Mouse (Mus musculus) intestine, embryonic 15.5 days (tissue): ENCODE data around the gene Mfap5. TPM values are rescaled to one million over a fixed set of nuclear protein-coding genes. Genes with fewer than 3 reads are reported as not detected.
"Not testable (repeated sequence)": the region's sequence is repeated elsewhere in the genome, so short reads cannot be mapped to it uniquely, and the experiment has no call there.

Experiments used
- ATAC-seq: fragments of 200-750 bp; cut with Nextera tagmentation; 2 replicates; pipeline ENCODE4 v1.8.0; 2017; ENCODE audit warnings: moderate TSS enrichment, moderate library complexity
- H3K27ac ChIP-seq: fragments of 300-500 bp; sonication (generic); 2 replicates; pipeline ENCODE4 v1.5.1; 2015; ENCODE audit warnings: mild to moderate bottlenecking, inconsistent platforms
- H3K27me3 ChIP-seq: fragments of 300-500 bp; sonication (generic); replicated peaks from 2 replicates; pipeline ENCODE4 v1.6.1; 2015; ENCODE audit warnings: inconsistent platforms
- H3K36me3 ChIP-seq: fragments of 300-500 bp; sonication (generic); 2 replicates; pipeline ENCODE4 v1.6.1; 2015; ENCODE audit warnings: inconsistent platforms
- H3K4me1 ChIP-seq: fragments of 300-500 bp; sonication (generic); replicated peaks from 2 replicates; pipeline ENCODE4 v1.6.1; 2015; ENCODE audit warnings: inconsistent platforms
- H3K4me2 ChIP-seq: fragments of 300-500 bp; sonication (generic); replicated peaks from 2 replicates; pipeline ENCODE4 v1.6.1; 2015; ENCODE audit warnings: mild to moderate bottlenecking, inconsistent platforms
- H3K4me3 ChIP-seq: fragments of 300-500 bp; sonication (generic); replicated peaks from 2 replicates; pipeline ENCODE4 v1.5.1; 2015; ENCODE audit warnings: inconsistent platforms
- H3K9ac ChIP-seq: fragments of 300-500 bp; sonication (generic); 2 replicates; pipeline ENCODE4 v1.6.1; 2015; ENCODE audit warnings: inconsistent platforms
- H3K9me3 ChIP-seq: fragments of 300-500 bp; sonication (generic); 2 replicates; pipeline ENCODE4 v1.6.1; 2016; ENCODE audit warnings: inconsistent platforms
- WGBS: fragments of 180-500 bp; shearing (Covaris S2); methylation state at CpG from one replicate; pipeline ENCODE4 v1.1.7; 2015; 5-methylcytosine and 5-hydroxymethylcytosine counted together
- polyA plus RNA-seq: library from polyadenylated mRNA; unstranded; fragments of >200 nt; fragmentation: Nextera tagmentation; extraction: Ambion mirVana; gene quantifications from 2 replicates; pipeline ENCODE4 v1.2.1, GENCODE M21; 2015

The Mfap5 gene
- polyA plus RNA-seq, 1 experiment from 2014 or later: 8.8 TPM

GRCm38 (mm10) chr6:122492479-122492878, 13.2 kb upstream of the Mfap5 start:
- Histone ChIP-seq H3K36me3 (no peaks in the 10 kb centered on the region), H3K27ac (no peak overlapping the region), H3K9me3 (no peaks in the 10 kb centered on the region), H3K4me2 (no peak overlapping the region), H3K4me1 (peaks cover 21% of the 10 kb centered on the region), H3K9ac (no peak overlapping the region), H3K27me3 (no peaks in the 10 kb centered on the region), H3K4me3 (no peak overlapping the region)
- ATAC-seq: no peak
- 38% methylated on average over 6 of the region's 6 CpGs for WGBS

GRCm38 (mm10) chr6:122493799-122494472, 11.7 kb upstream of the Mfap5 start:
- H3K9ac ChIP-seq: no peak overlapping the region
- H3K9me3 ChIP-seq: no peaks in the 10 kb centered on the region
- H3K27me3 ChIP-seq: no peaks in the 10 kb centered on the region
- H3K4me1 ChIP-seq: peaks cover 21% of the 10 kb centered on the region
- no peak for ATAC-seq
- 66% methylated on average over 6 of the region's 6 CpGs for WGBS
- H3K4me2 ChIP-seq: no peak overlapping the region
- no peak overlapping the region for H3K4me3 ChIP-seq
- H3K36me3 ChIP-seq: no peaks in the 10 kb centered on the region
- no peak overlapping the region for H3K27ac ChIP-seq

- Histone ChIP-seq H3K4me2 (peak overlapping the region; percentile 58), H3K36me3 (no peaks in the 10 kb centered on the region), H3K4me1 (peaks cover 21% of the 10 kb centered on the region), H3K4me3 (no peak overlapping the region), H3K27me3 (no peaks in the 10 kb centered on the region), H3K27ac (peak overlapping the region; percentile 52), H3K9ac (0 out of 2 replicates have a peak overlapping the region, but pooled peaks have one; percentile 26), H3K9me3 (no peaks in the 10 kb centered on the region)
- WGBS: 11% methylated on average over 21 of the region's 21 CpGs
- ATAC-seq: peak; percentile 48
These were observed 10.4 kb upstream of the Mfap5 start for GRCm38 (mm10) chr6:122495082-122495881.

GRCm38 (mm10) chr6:122496501-122496900, 9.1 kb upstream of the Mfap5 start:
- H3K4me3 ChIP-seq: no peak overlapping the region
- no peaks in the 10 kb centered on the region for H3K36me3 ChIP-seq
- no peak for ATAC-seq
- peaks cover 17% of the 10 kb centered on the region for H3K4me1 ChIP-seq
- no peak overlapping the region for H3K27ac ChIP-seq
- no peak overlapping the region for H3K4me2 ChIP-seq
- no peak overlapping the region for H3K9ac ChIP-seq
- H3K9me3 ChIP-seq: no peaks in the 10 kb centered on the region
- WGBS: 42% methylated on average over 5 of the region's 5 CpGs
- no peaks in the 10 kb centered on the region for H3K27me3 ChIP-seq

- Histone ChIP-seq H3K27ac (no peak within 1 kb of the TSS), H3K4me2 (no peak within 1 kb of the TSS), H3K4me1 (peaks cover 13% of the 10 kb centered on the region), H3K9me3 (no peaks in the 10 kb centered on the region), H3K9ac (no peak within 1 kb of the TSS), H3K36me3 (no peaks in the 10 kb centered on the region), H3K4me3 (no peak within 1 kb of the TSS), H3K27me3 (no peaks in the 10 kb centered on the region)
- no peak for ATAC-seq
- 76% methylated on average over 5 of the region's 5 CpGs for WGBS
These were observed 7.0 kb upstream of the Mfap5 start, which contains the start of gene Rimklb for GRCm38 (mm10) chr6:122498661-122499060. TSS of gene Rimklb (minus strand) at chr6:122498761.

- H3K4me3 ChIP-seq: no peak overlapping the region
- H3K27ac ChIP-seq: no peak overlapping the region
- no peaks in the 10 kb centered on the region for H3K4me1 ChIP-seq
- ATAC-seq: no peak
- no peak overlapping the region for H3K9ac ChIP-seq
- no peaks in the 10 kb centered on the region for H3K27me3 ChIP-seq
- 62% methylated on average over 4 of the region's 4 CpGs for WGBS
- H3K36me3 ChIP-seq: no peaks in the 10 kb centered on the region
- no peaks in the 10 kb centered on the region for H3K9me3 ChIP-seq
- no peak overlapping the region for H3K4me2 ChIP-seq
These were observed 604 bp upstream of the Mfap5 start for GRCm38 (mm10) chr6:122505041-122505440.

- Histone ChIP-seq H3K36me3 (no peaks in the 10 kb centered on the region), H3K9ac (no peak overlapping the region), H3K4me3 (no peak overlapping the region), H3K4me2 (no peak overlapping the region), H3K9me3 (no peaks in the 10 kb centered on the region), H3K4me1 (no peaks in the 10 kb centered on the region), H3K27ac (no peak overlapping the region), H3K27me3 (no peaks in the 10 kb centered on the region)
- no peak for ATAC-seq
- WGBS: 73% methylated on average over 8 of the region's 8 CpGs
These were observed 2.8 kb downstream of the Mfap5 start for GRCm38 (mm10) chr6:122508494-122508893.

- Histone ChIP-seq H3K9me3 (no peaks in the 10 kb centered on the region), H3K4me1 (no peaks in the 10 kb centered on the region), H3K9ac (no peak overlapping the region), H3K36me3 (no peaks in the 10 kb centered on the region), H3K27me3 (no peaks in the 10 kb centered on the region), H3K4me3 (no peak overlapping the region), H3K27ac (no peak overlapping the region), H3K4me2 (no peak overlapping the region)
- 42% methylated on average over 12 of the region's 12 CpGs for WGBS
- ATAC-seq: 0 out of 2 replicates have a peak, but pooled peaks have one; percentile 34
These were observed 7.6 kb downstream of the Mfap5 start for GRCm38 (mm10) chr6:122512914-122513878.

GRCm38 (mm10) chr6:122514312-122514711, 8.7 kb downstream of the Mfap5 start:
- no peaks in the 10 kb centered on the region for H3K9me3 ChIP-seq
- no peak for ATAC-seq
- WGBS: 77% methylated on average over 3 of the region's 3 CpGs
- H3K4me3 ChIP-seq: no peak overlapping the region
- H3K9ac ChIP-seq: no peak overlapping the region
- no peak overlapping the region for H3K27ac ChIP-seq
- no peaks in the 10 kb centered on the region for H3K4me1 ChIP-seq
- H3K4me2 ChIP-seq: no peak overlapping the region
- no peaks in the 10 kb centered on the region for H3K27me3 ChIP-seq
- H3K36me3 ChIP-seq: no peaks in the 10 kb centered on the region

- H3K27ac ChIP-seq, H3K9ac ChIP-seq, H3K27me3 ChIP-seq, H3K4me3 ChIP-seq, H3K4me1 ChIP-seq, ATAC-seq, H3K4me2 ChIP-seq, H3K36me3 ChIP-seq, H3K9me3 ChIP-seq: not testable (repeated sequence)
- 94% methylated on average over 2 of the region's 2 CpGs for WGBS
These were observed 10.1 kb downstream of the Mfap5 start for GRCm38 (mm10) chr6:122515762-122516161.

GRCm38 (mm10) chr6:122517668-122518067, 12.0 kb downstream of the Mfap5 start:
- no peak overlapping the region for H3K4me3 ChIP-seq
- ATAC-seq: no peak
- no peaks in the 10 kb centered on the region for H3K4me1 ChIP-seq
- no peaks in the 10 kb centered on the region for H3K27me3 ChIP-seq
- H3K27ac ChIP-seq: no peak overlapping the region
- H3K36me3 ChIP-seq: no peaks in the 10 kb centered on the region
- no peak overlapping the region for H3K4me2 ChIP-seq
- 76% methylated on average over 1 of the region's 1 CpGs for WGBS
- H3K9ac ChIP-seq: no peak overlapping the region
- H3K9me3 ChIP-seq: no peaks in the 10 kb centered on the region

GRCm38 (mm10) chr6:122519384-122519783, 13.7 kb downstream of the Mfap5 start:
- Histone ChIP-seq H3K4me1 (no peaks in the 10 kb centered on the region), H3K9me3 (no peaks in the 10 kb centered on the region), H3K9ac (no peak overlapping the region), H3K27me3 (no peaks in the 10 kb centered on the region), H3K4me2 (no peak overlapping the region), H3K4me3 (no peak overlapping the region), H3K27ac (no peak overlapping the region), H3K36me3 (no peaks in the 10 kb centered on the region)
- no peak for ATAC-seq
- 24% methylated on average over 2 of the region's 2 CpGs for WGBS
